Mouse (Mus musculus): ENCODE measurements around the gene Spr. TPM values are rescaled to one million over a fixed set of nuclear protein-coding genes. Genes with fewer than 3 reads are reported as not detected.

Gene Spr
- polyA plus RNA-seq, 1 experiment from 2014 or later, result 78.8 TPM

DNA sequence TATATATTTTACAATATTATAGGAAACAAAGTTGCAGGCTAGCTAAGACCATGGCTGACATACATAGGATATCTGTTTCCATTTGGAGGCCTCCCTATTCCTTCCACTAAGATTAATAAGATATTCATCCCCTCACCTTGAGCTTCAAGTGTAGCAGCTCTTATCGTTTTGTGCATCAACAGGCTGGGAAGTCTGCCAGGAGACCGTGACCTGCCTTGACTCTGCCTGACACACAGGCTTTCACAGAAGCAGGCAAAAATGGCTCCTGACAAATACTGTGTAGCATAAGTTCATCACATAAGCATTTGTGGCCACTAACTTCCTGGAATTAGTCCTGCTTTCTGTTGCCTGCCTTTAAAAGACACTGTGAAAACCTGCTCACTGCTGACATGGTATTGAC lies 41.1 kb downstream of the Spr start:
- Histone ChIP-seq H3K27me3 (ENCODE audit: insufficient read depth, low read length) (no peaks in the 10 kb centered on the region), H3K9ac (ENCODE audit: low read depth, low read length) (no peak overlapping the region), H3K9me3 (replicated peaks; ENCODE audit: low read length) (no peaks in the 10 kb centered on the region), H3K27ac (no peak overlapping the region), H3K36me3 (ENCODE audit: insufficient read depth, low read length) (no peaks in the 10 kb centered on the region), H3K4me1 (replicated peaks; ENCODE audit: insufficient read depth, low read length) (no peaks in the 10 kb centered on the region), H3K4me3 (replicated peaks; ENCODE audit: low read depth, low read length) (no peak overlapping the region), H3K4me2 (ENCODE audit: low read length) (no peak overlapping the region)
- 27% methylated on average over 2 of the region's 2 CpGs for WGBS
- no peak for ATAC-seq (replicated peaks; ENCODE audit: low FRiP score, low read depth)
- TF ChIP-seq CTCF (IDR thresholded peaks at IDR 0.05; ENCODE audit: low read depth), result no peak
- DNase-seq (ENCODE audit: low spot score), result no peak

DNA sequence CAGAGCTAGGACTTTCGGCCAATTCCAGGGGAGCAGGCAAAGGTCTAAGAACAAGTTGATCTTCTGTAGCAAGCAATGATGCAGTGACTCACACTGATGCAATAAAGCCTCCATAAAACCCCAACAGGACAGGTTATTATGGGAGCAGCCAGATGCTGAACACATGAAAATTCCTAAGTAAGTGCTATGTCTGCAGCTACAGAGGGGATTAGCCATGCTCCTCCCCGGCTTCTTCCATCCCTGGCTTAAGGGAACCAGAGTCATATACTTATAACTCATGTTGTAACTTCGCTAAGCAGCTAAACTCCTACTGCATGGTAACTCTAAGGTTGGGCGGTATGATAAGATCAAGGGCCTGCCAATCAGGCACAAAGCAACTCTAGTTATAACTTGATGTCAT lies 50.1 kb downstream of the Spr start:
- H3K9ac ChIP-seq (ENCODE audit: low read depth, low read length), result no peak overlapping the region
- H3K36me3 ChIP-seq (ENCODE audit: insufficient read depth, low read length), result no peaks in the 10 kb centered on the region
- no peak for ATAC-seq (replicated peaks; ENCODE audit: low FRiP score, low read depth)
- WGBS, result 68% methylated on average over 4 of the region's 4 CpGs
- no peak for TF ChIP-seq CTCF (IDR thresholded peaks at IDR 0.05; ENCODE audit: low read depth)
- H3K27ac ChIP-seq, result no peak overlapping the region
- H3K4me2 ChIP-seq (ENCODE audit: low read length), result no peak overlapping the region
- H3K4me3 ChIP-seq (replicated peaks; ENCODE audit: low read depth, low read length), result no peak overlapping the region
- DNase-seq (ENCODE audit: low spot score), result no peak
- H3K4me1 ChIP-seq (replicated peaks; ENCODE audit: insufficient read depth, low read length), result no peaks in the 10 kb centered on the region
- no peaks in the 10 kb centered on the region for H3K27me3 ChIP-seq (ENCODE audit: insufficient read depth, low read length)
- H3K9me3 ChIP-seq (replicated peaks; ENCODE audit: low read length), result no peaks in the 10 kb centered on the region

DNA sequence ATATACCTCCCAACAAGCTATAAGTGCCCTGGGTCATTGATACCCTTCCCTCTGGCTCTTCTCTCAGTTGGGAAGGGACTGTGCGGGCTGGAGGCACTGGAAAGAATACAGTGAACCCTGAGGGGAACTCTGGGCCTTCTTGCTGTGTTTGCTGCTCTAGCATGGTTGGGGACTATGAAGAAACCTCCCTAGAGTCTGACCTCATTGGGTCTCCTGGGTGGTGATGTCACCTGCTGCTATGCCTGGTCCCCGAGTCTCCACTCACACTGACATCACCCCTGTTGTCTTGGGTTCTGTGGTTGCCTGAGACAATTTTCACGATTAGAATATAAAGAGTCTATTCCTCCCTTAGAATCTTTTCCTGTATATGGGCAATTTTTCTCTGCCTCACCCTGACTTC lies 50.9 kb downstream of the Spr start:
- ATAC-seq (replicated peaks; ENCODE audit: low FRiP score, low read depth), result no peak
- no peak overlapping the region for H3K4me3 ChIP-seq (replicated peaks; ENCODE audit: low read depth, low read length)
- WGBS, result 61% methylated on average over 3 of the region's 3 CpGs

More for the DNA sequence above, 50.9 kb downstream of the Spr start:
- H3K9me3 ChIP-seq (replicated peaks; ENCODE audit: low read length), result no peaks in the 10 kb centered on the region
- no peak for DNase-seq (ENCODE audit: low spot score)
- TF ChIP-seq CTCF (IDR thresholded peaks at IDR 0.05; ENCODE audit: low read depth), result no peak
- no peaks in the 10 kb centered on the region for H3K4me1 ChIP-seq (replicated peaks; ENCODE audit: insufficient read depth, low read length)
- H3K27ac ChIP-seq, result no peak overlapping the region
- H3K9ac ChIP-seq (ENCODE audit: low read depth, low read length), result no peak overlapping the region
- H3K27me3 ChIP-seq (ENCODE audit: insufficient read depth, low read length), result no peaks in the 10 kb centered on the region
- H3K4me2 ChIP-seq (ENCODE audit: low read length), result no peak overlapping the region
- H3K36me3 ChIP-seq (ENCODE audit: insufficient read depth, low read length), result no peaks in the 10 kb centered on the region

Other genes starting within 250 kb of the Spr start
- 16.7 and 17.1 TPM in 2 replicates for gene Exoc6b, start 68.3 kb downstream of the Spr start, polyA plus RNA-seq (2015; fragmentation: Nextera tagmentation; extraction: Ambion mirVana)
- 36.5 and 40.2 TPM in 2 replicates for gene Emx1, start 49.7 kb upstream of the Spr start, polyA plus RNA-seq (2015; fragmentation: Nextera tagmentation; extraction: Ambion mirVana)
- 12.9 and 15.7 TPM in 2 replicates for gene Sfxn5, start 195.7 kb upstream of the Spr start, polyA plus RNA-seq (2015; fragmentation: Nextera tagmentation; extraction: Ambion mirVana)
- gene Rab11fip5, start 236.9 kb upstream of the Spr start, polyA plus RNA-seq (2015; fragmentation: Nextera tagmentation; extraction: Ambion mirVana), result 21.0 and 21.2 TPM in 2 replicates